Mouse (Mus musculus) intestine, embryonic 15.5 days (tissue): ENCODE data around the gene Arid1b. TPM values are rescaled to one million over a fixed set of nuclear protein-coding genes. Genes with fewer than 3 reads are reported as not detected.

Experiments
- ATAC-seq: fragments of 200-750 bp; cut with Nextera tagmentation; 2 replicates; pipeline ENCODE4 v1.8.0; 2017; ENCODE audit warnings: moderate TSS enrichment, moderate library complexity
- H3K27ac ChIP-seq: fragments of 300-500 bp; sonication (generic); 2 replicates; pipeline ENCODE4 v1.5.1; 2015; ENCODE audit warnings: mild to moderate bottlenecking, inconsistent platforms
- H3K27me3 ChIP-seq: fragments of 300-500 bp; sonication (generic); replicated peaks from 2 replicates; pipeline ENCODE4 v1.6.1; 2015; ENCODE audit warnings: inconsistent platforms
- H3K36me3 ChIP-seq: fragments of 300-500 bp; sonication (generic); 2 replicates; pipeline ENCODE4 v1.6.1; 2015; ENCODE audit warnings: inconsistent platforms
- H3K4me1 ChIP-seq: fragments of 300-500 bp; sonication (generic); replicated peaks from 2 replicates; pipeline ENCODE4 v1.6.1; 2015; ENCODE audit warnings: inconsistent platforms
- H3K4me2 ChIP-seq: fragments of 300-500 bp; sonication (generic); replicated peaks from 2 replicates; pipeline ENCODE4 v1.6.1; 2015; ENCODE audit warnings: mild to moderate bottlenecking, inconsistent platforms
- H3K4me3 ChIP-seq: fragments of 300-500 bp; sonication (generic); replicated peaks from 2 replicates; pipeline ENCODE4 v1.5.1; 2015; ENCODE audit warnings: inconsistent platforms
- H3K9ac ChIP-seq: fragments of 300-500 bp; sonication (generic); 2 replicates; pipeline ENCODE4 v1.6.1; 2015; ENCODE audit warnings: inconsistent platforms
- H3K9me3 ChIP-seq: fragments of 300-500 bp; sonication (generic); 2 replicates; pipeline ENCODE4 v1.6.1; 2016; ENCODE audit warnings: inconsistent platforms
- WGBS: fragments of 180-500 bp; shearing (Covaris S2); methylation state at CpG from one replicate; pipeline ENCODE4 v1.1.7; 2015; 5-methylcytosine and 5-hydroxymethylcytosine counted together
- polyA plus RNA-seq: library from polyadenylated mRNA; unstranded; fragments of >200 nt; fragmentation: Nextera tagmentation; extraction: Ambion mirVana; gene quantifications from 2 replicates; pipeline ENCODE4 v1.2.1, GENCODE M21; 2015

Gene Arid1b
- polyA plus RNA-seq, result 7.4 and 9.1 TPM in 2 replicates

DNA sequence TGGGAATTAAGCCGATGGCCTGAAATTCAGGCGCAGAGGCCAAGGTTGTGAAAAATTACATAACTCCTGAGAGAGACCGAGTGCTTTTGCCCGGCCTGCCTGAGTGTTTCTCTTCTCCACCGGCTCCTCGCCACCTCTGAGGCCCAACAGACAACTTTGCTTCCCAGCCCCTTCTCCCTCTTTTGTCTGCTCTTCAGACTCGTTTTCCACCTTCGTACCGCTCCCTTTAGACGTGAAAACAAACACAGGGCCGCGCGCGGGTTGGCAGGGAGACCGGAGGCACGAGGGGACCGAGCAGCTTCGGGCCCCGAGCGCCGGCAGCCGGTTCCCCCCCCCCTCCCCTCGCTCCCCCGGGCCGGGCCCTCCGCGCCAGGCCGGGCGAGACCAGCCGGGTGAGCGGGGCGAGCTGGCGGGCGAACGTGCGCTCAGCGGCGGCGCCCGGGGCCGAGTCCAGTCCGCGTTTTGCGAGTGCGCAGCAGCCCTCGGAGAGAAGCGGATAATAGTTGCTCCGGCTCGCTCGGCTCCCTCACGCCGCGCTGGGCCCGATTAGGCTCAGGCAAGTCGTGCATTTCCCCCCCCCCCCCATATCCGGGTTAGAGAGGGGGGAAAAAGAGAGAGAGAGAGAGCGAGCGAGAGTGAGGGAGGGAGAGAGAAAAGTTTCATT is at the start of gene Arid1b:
Gene Arid1b (plus strand): TSS at position 493 of the 664 bp plus-strand sequence.
- Histone ChIP-seq H3K27me3 (no peaks in the 10 kb centered on the region), H3K9me3 (no peaks in the 10 kb centered on the region), H3K27ac (peak within 1 kb of the TSS; percentile 100), H3K4me2 (peak within 1 kb of the TSS; percentile 78), H3K4me1 (0 out of 2 replicates have a peak, but pooled peaks cover 2% of the 10 kb centered on the region), H3K36me3 (no peaks in the 10 kb centered on the region), H3K4me3 (peak within 1 kb of the TSS; percentile 94), H3K9ac (peak within 1 kb of the TSS; percentile 99)
- peak; percentile 66 for ATAC-seq
- under 1% methylated on average over 53 of the region's 58 CpGs for WGBS

DNA sequence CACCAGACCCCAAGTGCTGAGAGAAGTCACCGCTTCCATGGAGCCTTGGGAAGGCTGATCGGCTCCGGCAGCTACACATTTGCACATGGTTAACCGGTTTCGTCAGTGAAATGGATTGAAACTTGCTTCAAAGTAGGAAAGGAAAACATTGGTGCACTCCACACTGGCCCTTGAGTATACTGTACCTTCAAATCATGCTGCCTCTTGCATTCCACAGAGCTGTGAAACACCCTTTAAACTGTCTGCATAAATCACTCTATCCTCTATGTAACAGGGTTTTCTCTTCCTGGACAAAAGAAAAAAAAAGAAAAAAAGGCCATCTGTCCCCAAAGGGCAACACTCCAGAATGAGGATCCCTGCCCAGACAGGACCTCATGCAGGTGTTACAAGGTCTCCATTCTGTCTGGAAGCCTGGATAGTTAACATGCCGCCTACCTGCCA is 48.8 kb upstream of the Arid1b start:
- no peaks in the 10 kb centered on the region for H3K27me3 ChIP-seq
- no peak overlapping the region for H3K9ac ChIP-seq
- ATAC-seq, result no peak; the same call in 1 of the 2 replicates
- no peaks in the 10 kb centered on the region for H3K9me3 ChIP-seq
- H3K4me3 ChIP-seq, result no peak overlapping the region
- 74% methylated on average over 6 of the region's 6 CpGs for WGBS
- H3K36me3 ChIP-seq, result no peaks in the 10 kb centered on the region
- H3K4me1 ChIP-seq, result peaks cover 11% of the 10 kb centered on the region; the same call in 1 of the 2 replicates
- H3K27ac ChIP-seq, result peak overlapping the region; percentile 67
- H3K4me2 ChIP-seq, result peak overlapping the region; percentile 49; the same call in 1 of the 2 replicates

DNA sequence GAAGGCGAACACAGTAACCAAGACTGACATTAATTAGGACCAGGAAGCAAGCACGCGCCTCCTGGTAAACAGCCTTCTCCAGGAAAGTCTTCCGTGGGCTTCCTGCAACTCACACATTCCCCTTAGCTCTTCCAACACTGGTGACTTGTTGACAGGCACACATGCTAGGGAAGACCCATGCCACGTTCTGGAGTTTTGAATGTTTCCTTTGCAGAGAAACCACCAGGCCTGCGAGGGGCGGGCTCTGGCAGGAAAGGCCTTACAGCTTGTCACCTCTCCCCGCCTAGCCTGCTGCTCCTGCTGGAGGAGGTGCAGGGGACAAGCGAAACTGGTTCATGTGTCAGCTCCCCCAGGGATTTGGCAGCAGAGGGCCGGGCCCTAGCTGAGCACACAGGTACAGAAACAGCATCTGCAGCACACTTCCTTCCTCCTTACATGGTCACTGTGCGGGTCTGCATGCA is 48.2 kb upstream of the Arid1b start:
- H3K27me3 ChIP-seq, result no peaks in the 10 kb centered on the region
- 18% methylated on average over 11 of the region's 11 CpGs for WGBS
- ATAC-seq, result peak; percentile 75

DNA sequence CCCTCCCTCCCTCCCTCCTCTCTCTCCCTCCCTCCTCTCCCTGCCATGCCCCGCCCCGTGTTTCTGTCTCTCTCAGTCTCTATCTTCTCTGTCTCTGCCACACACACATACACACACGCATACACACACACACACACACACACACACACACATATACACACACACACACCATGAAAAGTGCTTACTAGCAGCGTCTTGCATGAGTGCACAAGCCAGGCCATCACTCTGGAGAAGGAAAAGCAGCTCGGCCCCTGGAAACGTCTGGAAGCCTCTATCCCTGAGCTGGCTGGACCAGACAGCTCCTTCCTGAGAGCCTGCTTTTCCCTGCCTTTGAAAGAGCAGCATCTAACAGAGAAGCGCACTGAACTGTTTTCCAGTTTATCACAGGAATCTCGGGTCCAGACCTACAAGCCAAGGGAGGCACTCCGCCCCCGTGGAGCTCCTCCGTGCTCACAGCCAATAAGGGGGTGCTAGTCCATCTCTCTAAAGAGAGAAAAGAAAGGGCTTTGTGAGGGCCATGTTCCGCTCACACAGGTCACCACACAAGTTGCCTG is 47.6 kb upstream of the Arid1b start:
- H3K4me3 ChIP-seq, result 0 out of 2 replicates have a peak overlapping the region, but pooled peaks have one; percentile 16
- H3K4me2 ChIP-seq, result peak overlapping the region; percentile 49
- 21% methylated on average over 12 of the region's 12 CpGs for WGBS
- peak overlapping the region; percentile 76 for H3K27ac ChIP-seq
- H3K9me3 ChIP-seq, result no peaks in the 10 kb centered on the region
- no peaks in the 10 kb centered on the region for H3K27me3 ChIP-seq
- ATAC-seq, result peak; percentile 58
- H3K36me3 ChIP-seq, result no peaks in the 10 kb centered on the region
- peaks cover 11% of the 10 kb centered on the region; the same call in 1 of the 2 replicates for H3K4me1 ChIP-seq
- H3K9ac ChIP-seq, result no peak overlapping the region; the same call in 1 of the 2 replicates

More for the DNA sequence above, 48.2 kb upstream of the Arid1b start:
- peak overlapping the region; percentile 49 for H3K4me2 ChIP-seq
- no peaks in the 10 kb centered on the region for H3K9me3 ChIP-seq
- H3K36me3 ChIP-seq, result no peaks in the 10 kb centered on the region
- H3K4me3 ChIP-seq, result no peak overlapping the region
- H3K9ac ChIP-seq, result no peak overlapping the region
- H3K4me1 ChIP-seq, result peaks cover 11% of the 10 kb centered on the region; the same call in 1 of the 2 replicates
- H3K27ac ChIP-seq, result peak overlapping the region; percentile 67

DNA sequence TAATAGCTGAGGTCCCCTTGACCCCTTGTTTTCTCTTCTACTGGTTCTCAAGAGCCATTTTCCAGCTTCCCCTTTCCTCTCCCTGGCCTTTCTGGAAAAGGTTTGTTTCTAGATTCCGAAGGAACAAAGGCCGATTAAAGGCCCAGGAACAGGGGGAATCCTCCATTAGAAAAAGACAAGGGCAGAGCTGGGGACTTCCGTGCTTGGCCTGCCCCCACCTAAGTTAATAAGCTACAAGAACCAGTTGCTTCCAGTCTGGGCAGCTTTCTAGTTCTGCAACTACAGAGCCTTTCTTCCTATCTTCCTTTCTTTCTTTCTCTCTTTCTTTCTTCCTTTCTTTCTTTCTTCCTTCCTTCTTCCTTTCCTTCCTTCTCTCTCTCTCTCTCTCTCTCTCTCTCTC is 47.1 kb upstream of the Arid1b start:
- Histone ChIP-seq H3K27me3 (no peaks in the 10 kb centered on the region), H3K27ac (peak overlapping the region; percentile 76), H3K4me3 (no peak overlapping the region), H3K9me3 (no peaks in the 10 kb centered on the region), H3K4me2 (peak overlapping the region; percentile 49), H3K9ac (no peak overlapping the region; the same call in 1 of the 2 replicates), H3K4me1 (peaks cover 11% of the 10 kb centered on the region; the same call in 1 of the 2 replicates), H3K36me3 (no peaks in the 10 kb centered on the region)
- ATAC-seq, result peak; percentile 85
- WGBS, result 39% methylated on average over 3 of the region's 3 CpGs

DNA sequence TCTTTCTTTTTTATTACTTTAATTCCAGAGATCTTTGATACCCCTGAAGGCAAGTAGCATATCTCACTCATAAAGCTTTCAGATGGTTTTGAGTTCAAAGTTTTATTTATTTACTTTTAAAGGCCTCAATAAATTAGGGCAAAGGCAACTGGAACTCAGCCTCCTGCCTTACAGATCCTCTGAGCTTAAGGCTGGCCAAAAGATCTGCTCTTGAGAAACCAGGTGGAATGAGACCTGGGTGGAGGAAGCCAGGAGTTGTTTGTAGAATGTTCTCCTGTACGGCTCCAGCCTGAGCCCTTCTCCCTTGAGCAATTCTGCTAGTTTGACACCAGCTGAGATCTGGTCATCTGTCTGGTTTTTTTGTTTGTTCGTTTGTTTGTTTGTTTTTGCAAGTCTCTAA is 46.7 kb upstream of the Arid1b start:
- 49% methylated on average over 2 of the region's 2 CpGs for WGBS
- ATAC-seq, result peak; percentile 69

DNA sequence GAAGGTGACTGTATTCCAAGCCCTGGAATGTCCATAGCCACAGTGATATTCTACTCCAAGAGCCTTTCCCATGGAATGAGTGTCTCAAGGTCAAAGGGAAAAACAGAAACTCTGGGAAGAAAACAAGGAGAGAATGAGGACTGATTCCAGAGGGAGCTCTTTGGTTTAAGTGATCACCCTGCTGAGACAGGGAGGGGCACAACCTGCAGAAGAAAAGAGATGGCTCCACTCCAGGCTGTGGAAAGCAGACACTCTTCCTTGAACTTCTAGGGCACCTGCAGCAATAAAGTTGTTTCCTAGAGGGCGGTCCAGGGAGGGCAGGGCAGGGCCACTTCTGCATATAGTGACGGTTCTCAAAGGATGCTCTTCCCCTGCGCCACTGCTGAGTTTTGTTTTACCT is 45.6 kb upstream of the Arid1b start:
- peak overlapping the region; percentile 71; the same call in 1 of the 2 replicates for H3K27ac ChIP-seq
- H3K4me3 ChIP-seq, result no peak overlapping the region
- peak; percentile 52 for ATAC-seq
- 48% methylated on average over 3 of the region's 3 CpGs for WGBS
- no peak overlapping the region for H3K4me2 ChIP-seq
- H3K36me3 ChIP-seq, result no peaks in the 10 kb centered on the region
- H3K27me3 ChIP-seq, result no peaks in the 10 kb centered on the region
- peaks cover 11% of the 10 kb centered on the region; the same call in 1 of the 2 replicates for H3K4me1 ChIP-seq
- H3K9me3 ChIP-seq, result no peaks in the 10 kb centered on the region
- H3K9ac ChIP-seq, result no peak overlapping the region

More for the DNA sequence above, 46.7 kb upstream of the Arid1b start:
- Histone ChIP-seq H3K4me2 (0 out of 2 replicates have a peak overlapping the region, but pooled peaks have one; percentile 2), H3K9me3 (no peaks in the 10 kb centered on the region), H3K9ac (no peak overlapping the region), H3K27me3 (no peaks in the 10 kb centered on the region), H3K27ac (peak overlapping the region; percentile 71), H3K4me1 (peaks cover 11% of the 10 kb centered on the region; the same call in 1 of the 2 replicates), H3K4me3 (no peak overlapping the region), H3K36me3 (no peaks in the 10 kb centered on the region)

DNA sequence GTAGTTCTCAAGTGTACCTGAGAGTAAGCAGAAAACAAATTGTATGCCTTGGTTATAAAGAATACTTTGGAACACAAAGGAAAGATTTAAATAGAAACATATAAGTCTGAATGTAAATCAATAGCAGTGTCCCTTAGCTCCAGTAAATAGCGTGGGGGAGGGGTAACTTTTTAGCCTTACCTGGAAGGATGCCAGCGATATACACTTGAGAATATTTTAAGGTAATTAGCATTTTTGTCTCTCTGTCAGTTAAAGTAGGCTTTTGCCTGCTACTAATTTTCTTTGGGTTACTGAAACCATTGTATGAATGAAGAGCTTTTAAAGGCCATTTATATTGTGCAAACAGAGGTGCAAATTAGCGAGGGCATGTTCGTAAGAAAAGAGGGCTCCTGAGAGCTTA is 39.7 kb upstream of the Arid1b start:
- Histone ChIP-seq H3K9me3 (no peaks in the 10 kb centered on the region), H3K4me3 (no peak overlapping the region), H3K4me1 (no peaks in the 10 kb centered on the region), H3K36me3 (no peaks in the 10 kb centered on the region), H3K9ac (no peak overlapping the region), H3K4me2 (no peak overlapping the region), H3K27ac (no peak overlapping the region), H3K27me3 (no peaks in the 10 kb centered on the region)
- 75% methylated on average over 4 of the region's 4 CpGs for WGBS
- no peak for ATAC-seq

DNA sequence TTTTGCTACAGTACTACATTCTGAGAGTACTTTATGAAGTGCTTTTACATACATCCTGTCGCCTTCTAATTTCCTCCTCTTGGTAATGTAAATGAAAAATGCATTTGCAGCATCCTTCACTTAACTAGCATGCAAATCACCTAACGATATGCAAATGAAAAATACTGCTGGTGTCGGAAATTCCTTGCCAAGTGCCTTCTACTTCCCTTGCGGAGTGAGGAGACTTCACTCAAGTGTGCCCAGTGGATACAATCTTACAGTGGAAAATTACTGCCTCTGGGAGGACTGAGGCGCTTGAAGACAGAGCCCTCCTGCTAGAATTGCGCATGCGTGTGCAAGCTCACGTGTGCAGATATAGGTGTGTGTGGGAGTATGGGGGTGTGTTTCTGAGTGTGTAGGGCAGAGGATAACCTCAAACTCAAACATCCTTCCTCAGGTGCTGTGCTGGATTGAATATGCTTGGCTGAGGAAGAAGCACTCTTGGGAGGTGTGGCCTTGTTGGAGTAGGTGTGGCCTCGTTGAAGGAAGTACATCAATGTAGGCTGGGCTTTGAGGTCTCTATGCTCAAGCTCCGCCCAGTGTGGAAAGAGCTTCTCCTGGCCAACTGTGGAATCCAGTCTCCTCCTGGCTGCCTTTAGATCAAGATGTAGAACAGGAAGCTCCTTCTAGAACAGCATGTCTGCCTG is 29.8 kb upstream of the Arid1b start:
- no peak; the same call in 1 of the 2 replicates for ATAC-seq
- Histone ChIP-seq H3K9me3 (no peaks in the 10 kb centered on the region), H3K9ac (no peak overlapping the region), H3K4me1 (no peaks in the 10 kb centered on the region), H3K27ac (no peak overlapping the region), H3K36me3 (no peaks in the 10 kb centered on the region), H3K27me3 (no peaks in the 10 kb centered on the region), H3K4me2 (no peak overlapping the region), H3K4me3 (no peak overlapping the region)
- 84% methylated on average over 10 of the region's 10 CpGs for WGBS

DNA sequence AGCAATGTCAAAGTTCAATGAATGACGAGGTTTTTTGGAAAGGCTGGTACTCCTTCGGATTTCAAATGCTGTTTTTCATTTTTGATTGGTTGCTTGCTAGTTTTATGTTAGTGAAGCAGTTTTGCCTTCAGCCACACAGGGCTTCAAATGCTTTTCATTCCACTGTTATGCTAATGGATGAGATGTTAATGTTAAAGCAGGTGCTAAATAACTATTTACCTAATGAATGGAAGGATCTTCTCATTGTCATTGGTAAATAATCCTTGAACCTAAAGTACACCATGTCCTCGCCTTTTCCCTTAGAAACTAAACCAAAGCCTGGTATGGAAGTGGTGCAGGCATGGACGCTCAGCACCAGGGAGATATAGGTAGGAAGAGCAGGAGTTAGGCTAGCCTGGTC is 26.9 kb upstream of the Arid1b start:
- no peak overlapping the region for H3K27ac ChIP-seq
- WGBS, result 55% methylated on average over 4 of the region's 4 CpGs
- no peaks in the 10 kb centered on the region for H3K4me1 ChIP-seq
- H3K27me3 ChIP-seq, result no peaks in the 10 kb centered on the region
- no peak overlapping the region for H3K9ac ChIP-seq
- no peaks in the 10 kb centered on the region for H3K36me3 ChIP-seq
- ATAC-seq, result no peak
- H3K4me2 ChIP-seq, result no peak overlapping the region
- H3K9me3 ChIP-seq, result no peaks in the 10 kb centered on the region
- no peak overlapping the region for H3K4me3 ChIP-seq

DNA sequence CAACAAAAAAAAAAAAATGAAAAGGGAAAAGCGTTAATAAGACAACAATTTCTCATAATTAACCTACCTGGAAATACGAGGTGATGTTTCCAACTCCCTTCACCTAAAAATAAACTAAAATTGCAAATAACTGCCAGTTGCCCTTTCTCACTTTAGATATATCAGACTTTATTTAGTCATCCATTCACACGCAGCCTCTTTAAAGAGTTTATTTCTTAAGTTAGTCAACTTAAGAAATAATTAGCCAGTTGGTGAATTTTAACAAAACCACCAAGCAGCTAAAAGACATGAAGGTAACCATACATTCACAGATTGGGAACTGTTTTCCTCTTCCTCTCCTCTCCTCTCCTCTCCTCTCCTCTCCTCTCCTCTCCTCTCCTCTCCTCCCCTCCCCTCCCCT is 26.1 kb upstream of the Arid1b start:
- Histone ChIP-seq H3K27ac (no peak overlapping the region), H3K27me3 (no peaks in the 10 kb centered on the region), H3K9me3 (no peaks in the 10 kb centered on the region), H3K4me3 (no peak overlapping the region), H3K4me1 (no peaks in the 10 kb centered on the region), H3K4me2 (no peak overlapping the region), H3K36me3 (no peaks in the 10 kb centered on the region), H3K9ac (no peak overlapping the region)
- ATAC-seq, result no peak
- 94% methylated on average over 3 of the region's 3 CpGs for WGBS

DNA sequence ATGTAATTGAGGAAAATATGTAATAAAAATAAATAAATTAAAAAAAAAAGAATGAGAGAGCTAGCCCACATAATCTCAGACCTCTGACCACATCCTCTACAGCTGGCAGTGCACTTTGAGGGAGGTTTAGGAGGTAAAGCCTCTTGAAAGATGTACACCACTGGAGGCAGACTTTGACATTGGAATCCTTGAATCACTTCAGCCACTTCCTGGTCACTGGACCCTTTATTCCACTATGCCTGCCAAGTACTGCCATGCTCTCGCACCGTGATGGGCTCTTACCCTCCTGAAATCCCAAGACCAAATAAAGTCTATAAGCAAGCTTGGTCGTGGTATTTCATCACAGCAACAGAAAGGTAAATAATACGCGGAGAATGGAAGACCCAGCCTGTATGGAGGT is 25.3 kb upstream of the Arid1b start:
- no peaks in the 10 kb centered on the region for H3K9me3 ChIP-seq
- no peaks in the 10 kb centered on the region for H3K4me1 ChIP-seq
- no peaks in the 10 kb centered on the region for H3K36me3 ChIP-seq
- H3K9ac ChIP-seq, result no peak overlapping the region
- WGBS, result 90% methylated on average over 5 of the region's 5 CpGs
- no peak overlapping the region for H3K4me2 ChIP-seq
- H3K27ac ChIP-seq, result no peak overlapping the region
- H3K27me3 ChIP-seq, result no peaks in the 10 kb centered on the region
- H3K4me3 ChIP-seq, result no peak overlapping the region
- ATAC-seq, result no peak
